Comparison of ENCODE assay signal across 14 mouse cellular contexts in the genomic region with DNA sequence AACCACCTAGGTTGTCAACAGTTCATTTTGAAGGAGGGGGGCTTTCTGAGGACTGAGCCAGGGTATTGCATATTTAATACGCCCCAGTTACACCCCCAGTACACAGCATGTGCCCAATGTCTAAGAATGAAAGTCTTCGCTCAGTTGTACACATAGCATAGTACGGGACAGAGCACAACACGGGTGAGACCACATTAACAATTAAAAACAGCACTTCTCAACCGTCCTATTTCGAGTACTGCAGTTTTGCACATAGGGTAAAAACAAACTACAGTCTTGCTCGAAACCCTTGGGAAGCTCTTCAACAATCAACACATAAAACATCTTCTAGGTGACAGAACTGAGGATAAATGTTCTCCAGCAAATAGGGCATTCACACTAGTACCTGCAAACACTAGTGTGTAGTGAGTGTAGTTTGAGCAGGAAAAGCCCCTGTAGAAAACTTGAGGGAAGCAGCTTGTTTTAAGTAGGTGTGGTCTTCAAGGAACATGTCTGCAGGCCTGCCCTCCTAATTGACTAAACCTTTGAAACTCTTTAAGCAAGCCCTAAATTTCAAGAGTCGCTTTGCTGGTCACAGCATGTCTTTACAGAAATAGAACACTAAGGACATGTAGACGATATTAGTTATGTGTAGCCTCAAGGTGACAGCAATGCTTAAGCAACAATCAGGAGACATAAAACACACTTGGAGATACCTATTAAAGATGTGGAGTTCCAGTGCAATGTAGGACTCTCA. TPM values are rescaled to one million over a fixed set of nuclear protein-coding genes. Genes with fewer than 3 reads are reported as not detected.
DNase-seq lines count a peak whose midpoint lies in the region; ATAC-seq and TF ChIP-seq lines count a peak whose summit lies in the region.
"Had no signal": no experiment of that assay in that cellular context is flagged by ENCODE, and none has a peak within 500 bp of the region (broad histone marks: within the 10 kb centered on the region; RNA-seq: fewer than 3 reads in every experiment).

A gene (minus strand): TSS at position 3 of the 736 bp plus-strand sequence.

- in situ Hi-C loops in CH12.LX (cut with MboI; ENCODE audit: low pct_ligation_motif_present, low pct_unique_long_range_greater_than_20kb, low sequenced_read_pairs): no loop called here

- no peaks in the 10 kb centered on the region for H3K9me3 ChIP-seq in intestine, postnatal 0 days (ENCODE audit: control insufficient read depth)
- H3K9me3 ChIP-seq in intestine, embryonic 16.5 days (ENCODE audit: control insufficient read depth, low read length): no peaks in the 10 kb centered on the region
- H3K9me3 ChIP-seq in CH12.LX (replicated peaks; ENCODE audit: low read length): no peaks in the 10 kb centered on the region
- H3K9me3 ChIP-seq in ES-Bruce4 (replicated peaks; ENCODE audit: control insufficient read depth, insufficient read depth, low read length, poor library complexity, severe bottlenecking): no peaks in the 10 kb centered on the region
- H3K9me3 ChIP-seq in hindbrain, embryonic 13.5 days: no peaks in the 10 kb centered on the region
- H3K9me3 ChIP-seq: stomach, embryonic 15.5 days had no signal

- no peaks in the 10 kb centered on the region for H3K27me3 ChIP-seq in intestine, postnatal 0 days (replicated peaks; ENCODE audit: control insufficient read depth, insufficient read depth, low read length)
- H3K27me3 ChIP-seq in intestine, embryonic 16.5 days (replicated peaks; ENCODE audit: control insufficient read depth, insufficient read depth, low read length): no peaks in the 10 kb centered on the region
- no peaks in the 10 kb centered on the region for H3K27me3 ChIP-seq in CH12.LX (replicated peaks)
- H3K27me3 ChIP-seq in ES-Bruce4 (ENCODE audit: control insufficient read depth, insufficient read depth, low read length, poor library complexity, severe bottlenecking): no peaks in the 10 kb centered on the region
- no peaks in the 10 kb centered on the region for H3K27me3 ChIP-seq in hindbrain, embryonic 13.5 days
- H3K27me3 ChIP-seq: Patski; stomach, embryonic 15.5 days had no signal

- H3K9ac ChIP-seq in intestine, postnatal 0 days (ENCODE audit: low read depth, low read length): no peak within 1 kb of the TSS
- H3K9ac ChIP-seq in intestine, embryonic 16.5 days (ENCODE audit: low read depth, low read length): no peak within 1 kb of the TSS
- H3K9ac ChIP-seq in CH12.LX (ENCODE audit: insufficient read depth, low read depth): no peak within 1 kb of the TSS
- peak within 1 kb of the TSS; percentile 53 for H3K9ac ChIP-seq in ES-Bruce4 (ENCODE audit: low read depth, poor library complexity, severe bottlenecking)
- H3K9ac ChIP-seq in hindbrain, embryonic 13.5 days: no peak within 1 kb of the TSS
- H3K9ac ChIP-seq: stomach, embryonic 15.5 days had no signal

- TF ChIP-seq EP300 in CH12.LX (IDR thresholded peaks at IDR 0.05; ENCODE audit: low read length) (no peak), ES-Bruce4 (IDR thresholded peaks at IDR 0.05; ENCODE audit: insufficient read depth, low read depth, low read length) (no peak)

- H3K79me2 ChIP-seq in CH12.LX (replicated peaks; ENCODE audit: control insufficient read depth, extremely low read depth, insufficient read depth, poor library complexity, severe bottlenecking): peaks cover 40% of the 10 kb centered on the region

- TF ChIP-seq RAD21 in CH12.LX (IDR thresholded peaks at IDR 0.05; ENCODE audit: low read depth, low read length): no peak

- no peak within 1 kb of the TSS for H3K4me2 ChIP-seq in intestine, postnatal 0 days (replicated peaks; ENCODE audit: low read depth)
- H3K4me2 ChIP-seq in intestine, embryonic 16.5 days (ENCODE audit: low read depth, low read length): no peak within 1 kb of the TSS
- H3K4me2 ChIP-seq in CH12.LX (ENCODE audit: insufficient read depth, low read depth, poor library complexity, severe bottlenecking): peak within 1 kb of the TSS; percentile 12
- no peak within 1 kb of the TSS for H3K4me2 ChIP-seq in hindbrain, embryonic 13.5 days
- H3K4me2 ChIP-seq: stomach, embryonic 15.5 days had no signal

- peak within 1 kb of the TSS; percentile 28 for H3K27ac ChIP-seq in intestine, postnatal 0 days (ENCODE audit: low read depth, low read length)
- H3K27ac ChIP-seq in intestine, embryonic 16.5 days (ENCODE audit: low read length): no peak within 1 kb of the TSS
- H3K27ac ChIP-seq in CH12.LX (ENCODE audit: insufficient read depth, low read depth) (no peak within 1 kb of the TSS), ES-Bruce4 (ENCODE audit: insufficient read depth, low read length) (peak within 1 kb of the TSS; percentile 44)
- 0 out of 2 replicates have a peak within 1 kb of the TSS, but pooled peaks have one; percentile 4 for H3K27ac ChIP-seq in hindbrain, embryonic 13.5 days
- H3K27ac ChIP-seq: stomach, embryonic 15.5 days had no signal

- peaks cover 9% of the 10 kb centered on the region for H3K4me1 ChIP-seq in intestine, postnatal 0 days (replicated peaks; ENCODE audit: control insufficient read depth, insufficient read depth, low read length)
- peaks cover 21% of the 10 kb centered on the region for H3K4me1 ChIP-seq in intestine, embryonic 16.5 days (ENCODE audit: control insufficient read depth, insufficient read depth, low read length)
- H3K4me1 ChIP-seq in CH12.LX (ENCODE audit: control insufficient read depth in 1 of 2, insufficient read depth in 2 of 2) (peaks cover 6 to 41% of the 10 kb centered on the region in 2 experiments), ES-Bruce4 (ENCODE audit: control insufficient read depth, insufficient read depth, low read length) (no peaks in the 10 kb centered on the region)
- peaks cover 36% of the 10 kb centered on the region for H3K4me1 ChIP-seq in hindbrain, embryonic 13.5 days (replicated peaks)

- DNase-seq in CH12.LX (ENCODE audit: extremely low read depth): no peak
- DNase-seq in cerebellum, postnatal 14 days: no peak
- DNase-seq in layer of hippocampus, postnatal 10 days (ENCODE audit: low spot score in 2 of 2): no peak
- DNase-seq: cerebellum, adult 11 months; kidney, adult 2 months; right cerebral cortex, postnatal 14 days had no signal

- peaks cover 64% of the 10 kb centered on the region for H3K36me3 ChIP-seq in intestine, postnatal 0 days (ENCODE audit: control insufficient read depth, insufficient read depth)
- peaks cover 36% of the 10 kb centered on the region for H3K36me3 ChIP-seq in intestine, embryonic 16.5 days (ENCODE audit: control insufficient read depth, insufficient read depth, low read length)
- H3K36me3 ChIP-seq in CH12.LX (replicated peaks in 1 of 2; ENCODE audit: control insufficient read depth in 1 of 2, insufficient read depth in 1 of 2, low read length in 1 of 2) (peaks cover 66 to 83% of the 10 kb centered on the region in 2 experiments), ES-Bruce4 (ENCODE audit: control insufficient read depth, insufficient read depth, low read length, poor library complexity, severe bottlenecking) (peaks cover 53% of the 10 kb centered on the region)
- H3K36me3 ChIP-seq in hindbrain, embryonic 13.5 days: peaks cover 72% of the 10 kb centered on the region

- TF ChIP-seq CTCF in intestine, postnatal 0 days (IDR thresholded peaks at IDR 0.05; ENCODE audit: low read depth): no peak
- TF ChIP-seq CTCF in CH12.LX (conservative IDR thresholded peaks at IDR 0.05 in 1 of 2, IDR thresholded peaks at IDR 0.05 in 1 of 2; ENCODE audit: low read depth in 2 of 2, low read length in 2 of 2) (no peak), ES-Bruce4 (IDR thresholded peaks at IDR 0.05; ENCODE audit: low read depth, low read length) (no peak)

- peak; percentile 30 for TF ChIP-seq POLR2A in CH12.LX (IDR thresholded peaks at IDR 0.05; ENCODE audit: low read depth, low read length)
- no peak for TF ChIP-seq POLR2A in ES-Bruce4 (IDR thresholded peaks at IDR 0.05; ENCODE audit: insufficient read depth, low read length)

- no peak for ATAC-seq in intestine, postnatal 0 days
- ATAC-seq in intestine, embryonic 16.5 days: no peak
- ATAC-seq in hindbrain, embryonic 13.5 days (ENCODE audit: low FRiP score): no peak

- H3K4me3 ChIP-seq in intestine, postnatal 0 days (ENCODE audit: low read depth, low read length): no peak within 1 kb of the TSS
- H3K4me3 ChIP-seq in intestine, embryonic 16.5 days (ENCODE audit: low read length): no peak within 1 kb of the TSS
- H3K4me3 ChIP-seq in CH12.LX (replicated peaks in 1 of 3; ENCODE audit: low read depth in 2 of 3, low read length in 2 of 3, poor library complexity in 1 of 3): peak within 1 kb of the TSS in 1 of 3 experiments; percentile 19
- H3K4me3 ChIP-seq in ES-Bruce4 (ENCODE audit: low read depth, low read length): peak within 1 kb of the TSS; percentile 50
- H3K4me3 ChIP-seq in hindbrain, embryonic 13.5 days: no peak within 1 kb of the TSS
- H3K4me3 ChIP-seq: stomach, embryonic 15.5 days had no signal

- dilution Hi-C loops in CH12.LX (cut with MboI; ENCODE audit: extremely low pct_ligation_motif_present, extremely low pct_unique_long_range_greater_than_20kb, low sequenced_read_pairs): no loop called here

- 82% methylated on average over 9 of the region's 9 CpGs for WGBS in intestine, postnatal 0 days
- 80% methylated on average over 9 of the region's 9 CpGs for WGBS in intestine, embryonic 16.5 days
- 88% methylated on average over 9 of the region's 9 CpGs for WGBS in hindbrain, embryonic 13.5 days

TF ChIP-seq in CH12.LX, 34 proteins besides CTCF, POLR2A, EP300 and RAD21:
- no peak for TF ChIP-seq ZC3H11A (IDR thresholded peaks at IDR 0.05; ENCODE audit: low read depth, low read length)
- TF ChIP-seq BHLHE40 (IDR thresholded peaks at IDR 0.05; ENCODE audit: low read depth, low read length): no peak
- TF ChIP-seq POLR2AphosphoS2 (IDR thresholded peaks at IDR 0.05; ENCODE audit: low read depth, low read length): peak; percentile 97
- peak; percentile 16; the same call in 1 of the 2 replicates for TF ChIP-seq RCOR1 (conservative IDR thresholded peaks at IDR 0.05; ENCODE audit: low read depth, low read length)
- TF ChIP-seq CHD2 (IDR thresholded peaks at IDR 0.05; ENCODE audit: low read length): peak; percentile 41; the same call in 1 of the 2 replicates

RNA-seq across cellular contexts. Expression of the gene that starts here (rescaled TPM):
- polyA plus RNA-seq in intestine, postnatal 0 days (2015; fragmentation: Nextera tagmentation; extraction: Ambion mirVana): 0.04 and 0.05 TPM in 2 replicates
- 0.06 and 0.07 TPM in 2 replicates for polyA plus RNA-seq in intestine, embryonic 16.5 days (2015; fragmentation: Nextera tagmentation; extraction: Ambion mirVana)
- 0.42 and 0.67 TPM in 2 replicates for total RNA-seq in CH12.LX (2012; rRNA removed)
- total RNA-seq in CH12.LX (2014; rRNA removed): 0.16 and 0.41 TPM in 2 replicates
- 0.14 and 0.34 TPM in 2 replicates for polyA plus RNA-seq in CH12.LX (2012; ENCODE audit: insufficient read length, low read depth)
- 1.8 and 1.9 TPM in 2 replicates for polyA plus RNA-seq in ES-Bruce4 (2011; ENCODE audit: insufficient read depth, insufficient read length, low read depth, missing spikeins)
- polyA plus RNA-seq in hindbrain, embryonic 13.5 days (2015; fragmentation: Nextera tagmentation; extraction: Ambion mirVana): 0.09 and 0.25 TPM in 2 replicates
- total RNA-seq in layer of hippocampus, postnatal 10 days (2021): under 1 TPM; 0.59 to 0.71 TPM
- polyA plus RNA-seq: embryonic facial prominence, embryonic 11.5 days; liver, adult 2 months had no signal

Comparison
In these comparisons a context has a peak if more than half of its experiments do, and no peak if none do; other contexts are left out.
1. H3K27ac ChIP-seq: peak in intestine, postnatal 0 days (single experiment), ES-Bruce4 (single experiment) and hindbrain, embryonic 13.5 days (single experiment); none in intestine, embryonic 16.5 days (single experiment) and CH12.LX (single experiment).